Mouse (Mus musculus) liver, adult 2 months (tissue): Measurements from ENCODE around the gene Iars. TPM values are rescaled to one million over a fixed set of nuclear protein-coding genes. Genes with fewer than 3 reads are reported as not detected.

Source experiments
- DNase-seq: peaks from one replicate; pipeline ENCODE4 v3.0.0-alpha.2; 2011; ENCODE audit warnings: low read depth, low spot score; ENCODE audit errors: extremely low read depth
- H3K27ac ChIP-seq: fragments of 200-500 bp; replicated peaks from 2 replicates; pipeline ENCODE4 v1.5.1; 2012; ENCODE audit warnings: low read depth, mild to moderate bottlenecking, control low read depth, inconsistent platforms, low read length; ENCODE audit not compliant: insufficient read depth
- H3K27me3 ChIP-seq: fragments of 200-500 bp; 2 replicates; pipeline ENCODE4 v1.6.1; 2012; ENCODE audit warnings: mild to moderate bottlenecking, moderate library complexity, low read length, inconsistent platforms; ENCODE audit not compliant: control insufficient read depth, insufficient read depth
- H3K36me3 ChIP-seq: fragments of 200-500 bp; 2 replicates; pipeline ENCODE4 v1.6.1; 2012; ENCODE audit warnings: low read length, inconsistent platforms; ENCODE audit not compliant: control insufficient read depth, insufficient read depth
- H3K4me1 ChIP-seq: fragments of 200-500 bp; 2 replicates; pipeline ENCODE4 v1.6.1; 2011; ENCODE audit warnings: low read length; ENCODE audit not compliant: control insufficient read depth, insufficient read depth
- H3K4me3 ChIP-seq: fragments of 200-500 bp; 2 replicates; pipeline ENCODE4 v1.5.1; 2011; ENCODE audit warnings: low read depth, mild to moderate bottlenecking, control low read depth, low read length, moderate library complexity; ENCODE audit not compliant: insufficient read depth
- H3K79me2 ChIP-seq: fragments of 200-500 bp; 2 replicates; pipeline ENCODE4 v1.6.1; 2012; ENCODE audit warnings: inconsistent platforms, mild to moderate bottlenecking, low read length, moderate library complexity; ENCODE audit not compliant: control insufficient read depth, insufficient read depth
- H3K9ac ChIP-seq: fragments of 200-500 bp; 2 replicates; pipeline ENCODE4 v1.6.1; 2012; ENCODE audit warnings: low read depth, mild to moderate bottlenecking, control low read depth, inconsistent platforms, low read length
- CTCF ChIP-seq: fragments of 200-500 bp; IDR thresholded peaks from 2 replicates; pipeline ENCODE4 v1.5.1; 2011; ENCODE audit warnings: low read depth, low read length, control low read depth
- POLR2A ChIP-seq: fragments of 200-500 bp; IDR thresholded peaks from 2 replicates; pipeline ENCODE4 v1.6.1; 2011; ENCODE audit warnings: low read length, control low read depth; ENCODE audit not compliant: insufficient read depth; ENCODE audit errors: extremely low read depth
- WGBS: fragments of 180-500 bp; shearing (Covaris S2); methylation state at CpG from one replicate; pipeline ENCODE4 v1.1.7; 2018; 5-methylcytosine and 5-hydroxymethylcytosine counted together
- polyA plus RNA-seq: library from polyadenylated mRNA; depleted of rRNA; stranded (reverse); fragments of >200 nt; gene quantifications from 2 replicates; pipeline ENCODE4 v1.2.3, GENCODE M21; 2012
- total RNA-seq: library from RNA; depleted of rRNA; stranded (reverse); fragments of >200 nt; gene quantifications from 2 replicates; pipeline ENCODE4 v1.2.3, GENCODE M21; 2014

Iars gene
- total and polyA plus RNA-seq, 2 experiments, result 13.5 to 15.9 TPM

DNA sequence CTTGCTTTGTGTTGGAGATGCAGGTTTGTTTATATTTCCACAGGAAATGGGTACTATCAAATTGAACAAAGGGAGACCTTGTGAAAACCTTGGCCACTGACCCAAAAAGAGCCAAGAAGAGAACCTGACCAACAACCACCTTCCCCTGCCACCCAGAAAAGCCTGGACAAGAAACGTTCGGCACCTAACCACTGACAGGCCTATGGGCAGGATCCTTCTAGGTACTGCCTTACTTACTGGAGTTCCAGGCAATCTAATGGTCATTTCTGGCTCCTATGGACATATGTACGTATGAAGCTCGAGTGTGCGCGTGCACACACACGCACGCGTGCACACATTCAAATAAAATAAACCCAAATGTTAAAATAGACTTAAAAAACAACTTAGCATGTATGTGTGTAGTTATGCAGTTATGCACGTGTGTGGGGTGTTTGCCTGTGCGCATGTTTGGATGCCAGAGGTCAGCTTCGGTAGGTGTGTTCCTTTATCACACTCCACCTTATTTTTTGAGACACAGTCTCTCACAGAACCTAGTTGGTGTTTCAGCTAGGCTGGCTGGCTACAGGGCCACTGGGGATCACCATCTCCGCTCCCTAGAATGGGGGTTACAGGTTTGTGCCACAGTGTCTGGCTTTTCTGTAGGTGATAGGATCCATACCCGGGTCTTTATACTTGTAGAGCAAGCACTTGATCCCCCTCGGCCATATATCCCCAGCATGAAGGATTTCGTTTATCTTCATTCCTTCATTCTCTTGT is 59.6 kb downstream of the Iars start:
- Histone ChIP-seq H3K4me3 (no peak overlapping the region), H3K36me3 (no peaks in the 10 kb centered on the region), H3K27ac (no peak overlapping the region), H3K9ac (no peak overlapping the region), H3K4me1 (no peaks in the 10 kb centered on the region), H3K79me2 (no peaks in the 10 kb centered on the region), H3K27me3 (no peaks in the 10 kb centered on the region)
- DNase-seq, result no peak
- WGBS, result 93% methylated on average over 16 of the region's 16 CpGs
- TF ChIP-seq CTCF (no peak), POLR2A (no peak)

DNA sequence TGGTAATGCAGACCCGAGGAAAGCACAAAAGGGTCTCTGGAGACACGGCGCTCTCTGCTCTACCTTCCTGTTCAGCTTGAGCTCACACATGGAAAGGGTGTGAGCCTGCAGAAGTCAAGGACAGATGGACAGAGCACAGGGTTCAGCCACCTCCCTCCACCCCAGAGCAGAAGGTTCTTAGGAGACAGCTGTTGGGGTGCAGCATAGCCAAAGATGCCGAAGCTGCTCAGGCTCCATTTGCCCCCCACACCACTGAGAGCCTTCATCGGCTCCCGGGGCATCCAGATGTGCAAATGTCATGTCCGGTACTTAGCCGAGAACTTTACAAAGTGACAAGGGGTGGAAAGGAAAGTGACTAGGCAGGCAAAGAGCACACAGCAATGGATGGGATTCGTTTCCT is 74.7 kb downstream of the Iars start:
- Histone ChIP-seq H3K79me2 (no peaks in the 10 kb centered on the region), H3K27me3 (no peaks in the 10 kb centered on the region), H3K9ac (no peak overlapping the region), H3K27ac (no peak overlapping the region), H3K36me3 (no peaks in the 10 kb centered on the region), H3K4me1 (no peaks in the 10 kb centered on the region), H3K4me3 (no peak overlapping the region)
- TF ChIP-seq CTCF (no peak), POLR2A (no peak)
- DNase-seq, result no peak
- 93% methylated on average over 9 of the region's 9 CpGs for WGBS

DNA sequence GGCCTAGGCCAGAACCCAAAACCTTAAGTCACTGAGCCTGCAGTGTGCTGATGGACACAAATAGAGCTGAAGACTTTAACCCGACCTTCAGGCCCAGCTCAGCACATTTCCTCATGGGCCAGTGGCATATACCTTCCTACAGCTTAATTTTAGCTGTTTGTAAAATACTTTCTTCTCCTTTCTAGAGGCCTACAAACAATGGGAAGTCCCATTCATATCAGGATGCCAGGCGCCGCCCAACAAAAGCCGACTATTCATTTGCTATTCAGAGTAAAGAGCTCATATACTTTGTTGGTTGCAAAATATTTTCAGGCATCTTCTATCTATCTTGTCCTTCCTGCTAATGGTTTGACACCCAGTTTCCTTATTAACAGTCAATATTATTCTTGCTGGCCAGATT is 76.1 kb downstream of the Iars start:
- Histone ChIP-seq H3K4me1 (no peaks in the 10 kb centered on the region), H3K27me3 (no peaks in the 10 kb centered on the region), H3K79me2 (no peaks in the 10 kb centered on the region), H3K27ac (no peak overlapping the region), H3K4me3 (no peak overlapping the region), H3K36me3 (no peaks in the 10 kb centered on the region), H3K9ac (no peak overlapping the region)
- TF ChIP-seq CTCF (no peak), POLR2A (no peak)
- no peak for DNase-seq
- WGBS, result 83% methylated on average over 4 of the region's 4 CpGs

DNA sequence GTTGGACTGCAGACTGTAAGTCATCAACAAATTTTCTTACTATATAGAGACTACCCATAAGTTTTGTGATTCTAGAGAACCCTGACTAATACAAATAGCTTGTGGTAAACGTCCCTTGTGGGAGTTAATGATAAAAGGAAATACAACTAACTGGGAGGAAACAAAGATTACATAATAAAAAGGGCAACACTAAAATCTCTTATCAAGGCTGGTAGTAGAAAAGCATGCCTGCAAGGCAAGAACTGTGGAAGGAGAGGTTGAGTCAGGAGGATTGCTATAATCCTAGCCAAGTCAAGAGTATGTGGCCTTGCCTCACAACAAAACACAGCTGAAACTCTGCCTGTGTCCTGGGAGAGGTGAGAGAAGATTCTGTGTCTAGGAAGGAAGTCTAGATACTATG is 78.8 kb downstream of the Iars start:
- Histone ChIP-seq H3K4me3 (no peak overlapping the region), H3K27ac (no peak overlapping the region), H3K4me1 (no peaks in the 10 kb centered on the region), H3K36me3 (no peaks in the 10 kb centered on the region), H3K9ac (no peak overlapping the region), H3K79me2 (no peaks in the 10 kb centered on the region), H3K27me3 (no peaks in the 10 kb centered on the region)
- TF ChIP-seq POLR2A, result no peak
- no peak for TF ChIP-seq CTCF
- no peak for DNase-seq
- WGBS, result 22% methylated on average over 1 of the region's 1 CpGs

DNA sequence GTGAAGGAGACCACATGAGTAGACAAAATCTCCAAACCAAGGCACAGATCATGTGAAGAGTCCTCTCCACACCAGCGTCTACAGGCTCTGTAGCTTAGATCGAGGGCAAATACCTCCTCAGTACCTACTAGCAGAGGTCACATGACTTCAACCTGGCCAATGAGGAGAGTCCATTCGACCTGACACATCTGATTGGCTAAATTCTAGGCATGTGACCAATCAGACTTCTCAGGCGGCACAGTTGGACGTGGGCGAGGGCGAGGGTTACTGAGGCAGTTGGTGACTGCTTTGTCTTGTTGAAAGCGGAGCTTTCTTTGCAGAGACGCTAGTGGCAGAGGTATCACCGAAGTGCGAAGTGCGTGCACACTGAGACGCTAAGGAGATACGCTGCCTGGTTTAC is 80.3 kb downstream of the Iars start:
- H3K79me2 ChIP-seq, result no peaks in the 10 kb centered on the region

DNA sequence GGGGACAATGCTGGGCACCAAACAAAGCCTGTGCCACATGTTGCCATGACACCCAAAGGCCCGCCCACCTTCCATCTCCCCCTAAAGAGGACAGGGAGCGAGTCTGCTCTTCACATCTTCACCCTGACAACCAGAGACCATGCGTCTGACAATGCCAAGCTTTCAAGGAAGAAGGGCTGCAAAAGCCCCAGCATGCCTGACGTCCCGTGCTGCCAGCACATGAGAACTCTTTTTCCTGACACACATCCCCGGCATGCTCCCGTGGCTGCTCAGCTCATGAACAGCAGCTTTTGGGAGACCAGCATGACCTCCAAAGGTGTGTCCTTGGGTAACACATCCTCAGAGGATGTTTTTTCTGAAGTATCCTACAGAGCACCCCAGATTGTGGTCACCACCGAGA is 83.4 kb downstream of the Iars start:
- DNase-seq, result no peak
- H3K79me2 ChIP-seq, result no peaks in the 10 kb centered on the region
- no peak overlapping the region for H3K9ac ChIP-seq
- H3K4me1 ChIP-seq, result no peaks in the 10 kb centered on the region
- H3K36me3 ChIP-seq, result no peaks in the 10 kb centered on the region
- H3K4me3 ChIP-seq, result no peak overlapping the region
- WGBS, result 91% methylated on average over 8 of the region's 8 CpGs
- no peak for TF ChIP-seq CTCF
- TF ChIP-seq POLR2A, result no peak
- H3K27ac ChIP-seq, result no peak overlapping the region
- H3K27me3 ChIP-seq, result no peaks in the 10 kb centered on the region

More for the DNA sequence above, 80.3 kb downstream of the Iars start:
- Histone ChIP-seq H3K27ac (no peak overlapping the region), H3K27me3 (no peaks in the 10 kb centered on the region), H3K4me3 (no peak overlapping the region), H3K36me3 (no peaks in the 10 kb centered on the region), H3K9ac (no peak overlapping the region), H3K4me1 (no peaks in the 10 kb centered on the region)
- DNase-seq, result no peak
- 77% methylated on average over 14 of the region's 14 CpGs for WGBS
- TF ChIP-seq CTCF (no peak), POLR2A (no peak)
